Mouse (Mus musculus) neural tube, embryonic 13.5 days (tissue): ENCODE data around the gene Itfg1. TPM values are rescaled to one million over a fixed set of nuclear protein-coding genes. Genes with fewer than 3 reads are reported as not detected.
A peak's percentile ranks its signal among the peaks of the same experiment; 100 is the strongest.
"Not testable (repeated sequence)": the region's sequence is repeated elsewhere in the genome, so short reads cannot be mapped to it uniquely, and the experiment has no call there.

ENCODE experiments used
- ATAC-seq: fragments of 200-750 bp; cut with Nextera tagmentation; 2 replicates; pipeline ENCODE4 v1.8.0; 2017; ENCODE audit warnings: low read depth, mild to moderate bottlenecking, moderate TSS enrichment, moderate library complexity
- H3K27ac ChIP-seq: fragments of 300-500 bp; sonication (generic); replicated peaks from 2 replicates; pipeline ENCODE4 v1.5.1; 2015; ENCODE audit warnings: moderate library complexity, mild to moderate bottlenecking, inconsistent platforms
- H3K27me3 ChIP-seq: fragments of 300-500 bp; sonication (generic); 2 replicates; pipeline ENCODE4 v1.6.1; 2015; ENCODE audit warnings: mild to moderate bottlenecking, inconsistent platforms
- H3K36me3 ChIP-seq: fragments of 300-500 bp; sonication (generic); 2 replicates; pipeline ENCODE4 v1.6.1; 2015; ENCODE audit warnings: mild to moderate bottlenecking, inconsistent platforms
- H3K4me1 ChIP-seq: fragments of 300-500 bp; sonication (generic); replicated peaks from 2 replicates; pipeline ENCODE4 v1.6.1; 2015; ENCODE audit warnings: inconsistent platforms
- H3K4me2 ChIP-seq: fragments of 300-500 bp; sonication (generic); 2 replicates; pipeline ENCODE4 v1.6.1; 2015; ENCODE audit warnings: inconsistent platforms, mild to moderate bottlenecking, moderate library complexity
- H3K4me3 ChIP-seq: fragments of 300-500 bp; sonication (generic); 2 replicates; pipeline ENCODE4 v1.5.1; 2015; ENCODE audit warnings: mild to moderate bottlenecking, inconsistent platforms
- H3K9ac ChIP-seq: fragments of 300-500 bp; sonication (generic); 2 replicates; pipeline ENCODE4 v1.6.1; 2015; ENCODE audit warnings: moderate library complexity, mild to moderate bottlenecking, inconsistent platforms
- H3K9me3 ChIP-seq: fragments of 300-500 bp; sonication (generic); 2 replicates; pipeline ENCODE4 v1.6.1; 2016; ENCODE audit warnings: inconsistent platforms
- WGBS: fragments of 180-500 bp; shearing (Covaris S2); methylation state at CpG from one replicate; pipeline ENCODE4 v1.1.7; 2015; 5-methylcytosine and 5-hydroxymethylcytosine counted together
- polyA plus RNA-seq: library from polyadenylated mRNA; unstranded; fragments of >200 nt; fragmentation: Nextera tagmentation; extraction: Ambion mirVana; gene quantifications from 2 replicates; pipeline ENCODE4 v1.2.1, GENCODE M21; 2015

The Itfg1 gene
- polyA plus RNA-seq, 1 experiment from 2014 or later = 170 TPM

GRCm38 (mm10) chr8:85839916-85840656 lies 635 bp downstream of the Itfg1 start:
- H3K4me3 ChIP-seq = peak overlapping the region; percentile 66
- ATAC-seq = no peak; the same call in 1 of the 2 replicates
- 2% methylated on average over 21 of the region's 21 CpGs for WGBS
- peak overlapping the region; percentile 94 for H3K9ac ChIP-seq
- peaks cover 18% of the 10 kb centered on the region for H3K36me3 ChIP-seq
- H3K27ac ChIP-seq = peak overlapping the region; percentile 95
- no peaks in the 10 kb centered on the region for H3K27me3 ChIP-seq
- peak overlapping the region; percentile 91 for H3K4me2 ChIP-seq
- no peaks in the 10 kb centered on the region for H3K9me3 ChIP-seq
- H3K4me1 ChIP-seq = peaks cover 19% of the 10 kb centered on the region

- Histone ChIP-seq H3K4me3 (no peak overlapping the region), H3K4me1 (no peaks in the 10 kb centered on the region)
- ATAC-seq = no peak
Measured at GRCm38 (mm10) chr8:85813621-85814020, 27.1 kb downstream of the Itfg1 start.

GRCm38 (mm10) chr8:85801408-85801807 lies 39.3 kb downstream of the Itfg1 start:
- H3K9me3 ChIP-seq = no peaks in the 10 kb centered on the region

More at GRCm38 (mm10) chr8:85813621-85814020, 27.1 kb downstream of the Itfg1 start:
- H3K36me3 ChIP-seq = peaks cover 11% of the 10 kb centered on the region
- H3K27me3 ChIP-seq = no peaks in the 10 kb centered on the region
- no peak overlapping the region for H3K4me2 ChIP-seq
- no peak overlapping the region for H3K9ac ChIP-seq
- H3K9me3 ChIP-seq = no peaks in the 10 kb centered on the region
- no peak overlapping the region for H3K27ac ChIP-seq

GRCm38 (mm10) chr8:85800164-85800563 lies 40.6 kb downstream of the Itfg1 start:
- H3K27me3 ChIP-seq = no peaks in the 10 kb centered on the region
- H3K4me2 ChIP-seq = no peak overlapping the region
- H3K9me3 ChIP-seq = no peaks in the 10 kb centered on the region
- no peak overlapping the region for H3K4me3 ChIP-seq
- WGBS = 93% methylated on average over 1 of the region's 1 CpGs
- no peak overlapping the region for H3K9ac ChIP-seq
- no peak for ATAC-seq
- H3K4me1 ChIP-seq = no peaks in the 10 kb centered on the region
- H3K36me3 ChIP-seq = peaks cover 17% of the 10 kb centered on the region
- H3K27ac ChIP-seq = no peak overlapping the region

More at GRCm38 (mm10) chr8:85801408-85801807, 39.3 kb downstream of the Itfg1 start:
- Histone ChIP-seq H3K36me3 (peaks cover 17% of the 10 kb centered on the region), H3K9ac (no peak overlapping the region), H3K27me3 (no peaks in the 10 kb centered on the region), H3K4me3 (no peak overlapping the region), H3K4me2 (no peak overlapping the region), H3K27ac (no peak overlapping the region), H3K4me1 (no peaks in the 10 kb centered on the region)
- 86% methylated on average over 1 of the region's 1 CpGs for WGBS
- ATAC-seq = no peak

- not testable (repeated sequence) for H3K4me1 ChIP-seq, H3K9me3 ChIP-seq, H3K9ac ChIP-seq, H3K27me3 ChIP-seq, H3K4me3 ChIP-seq, ATAC-seq, H3K27ac ChIP-seq, H3K4me2 ChIP-seq
- WGBS = 98% methylated on average over 1 of the region's 1 CpGs
- peaks cover 28% of the 10 kb centered on the region for H3K36me3 ChIP-seq
Measured at GRCm38 (mm10) chr8:85796392-85796791, 44.3 kb downstream of the Itfg1 start.

GRCm38 (mm10) chr8:85788341-85788740 lies 52.4 kb downstream of the Itfg1 start:
- ATAC-seq = no peak
- H3K4me2 ChIP-seq = no peak overlapping the region
- H3K4me1 ChIP-seq = no peaks in the 10 kb centered on the region
- H3K36me3 ChIP-seq = peaks cover 6% of the 10 kb centered on the region
- 83% methylated on average over 3 of the region's 3 CpGs for WGBS
- no peak overlapping the region for H3K4me3 ChIP-seq
- H3K9ac ChIP-seq = no peak overlapping the region
- no peaks in the 10 kb centered on the region for H3K9me3 ChIP-seq
- H3K27ac ChIP-seq = no peak overlapping the region
- no peaks in the 10 kb centered on the region for H3K27me3 ChIP-seq

GRCm38 (mm10) chr8:85787909-85788308 lies 52.8 kb downstream of the Itfg1 start:
- Histone ChIP-seq H3K9me3 (no peaks in the 10 kb centered on the region), H3K4me2 (no peak overlapping the region), H3K9ac (no peak overlapping the region), H3K27me3 (no peaks in the 10 kb centered on the region), H3K27ac (no peak overlapping the region), H3K4me1 (no peaks in the 10 kb centered on the region), H3K4me3 (no peak overlapping the region), H3K36me3 (peaks cover 2% of the 10 kb centered on the region)
- ATAC-seq = no peak
- WGBS = 83% methylated on average over 4 of the region's 4 CpGs

GRCm38 (mm10) chr8:85785506-85785905 lies 55.2 kb downstream of the Itfg1 start:
- no peak for ATAC-seq
- no peaks in the 10 kb centered on the region for H3K9me3 ChIP-seq
- no peaks in the 10 kb centered on the region for H3K27me3 ChIP-seq
- H3K27ac ChIP-seq = no peak overlapping the region
- H3K4me3 ChIP-seq = no peak overlapping the region
- 78% methylated on average over 1 of the region's 1 CpGs for WGBS
- no peak overlapping the region for H3K9ac ChIP-seq
- H3K4me2 ChIP-seq = no peak overlapping the region
- H3K4me1 ChIP-seq = no peaks in the 10 kb centered on the region
- no peaks in the 10 kb centered on the region for H3K36me3 ChIP-seq

GRCm38 (mm10) chr8:85783871-85784270 lies 56.9 kb downstream of the Itfg1 start:
- H3K27ac ChIP-seq = no peak overlapping the region
- WGBS = 98% methylated on average over 1 of the region's 1 CpGs
- no peaks in the 10 kb centered on the region for H3K27me3 ChIP-seq
- no peak overlapping the region for H3K9ac ChIP-seq
- no peak overlapping the region for H3K4me3 ChIP-seq
- H3K9me3 ChIP-seq = no peaks in the 10 kb centered on the region
- H3K36me3 ChIP-seq = no peaks in the 10 kb centered on the region
- ATAC-seq = no peak
- no peak overlapping the region for H3K4me2 ChIP-seq
- H3K4me1 ChIP-seq = no peaks in the 10 kb centered on the region

- Histone ChIP-seq H3K9me3 (no peaks in the 10 kb centered on the region), H3K27me3 (no peaks in the 10 kb centered on the region), H3K9ac (no peak overlapping the region), H3K36me3 (peaks cover 10% of the 10 kb centered on the region; the same call in 1 of the 2 replicates), H3K4me2 (no peak overlapping the region), H3K4me1 (no peaks in the 10 kb centered on the region), H3K4me3 (no peak overlapping the region), H3K27ac (no peak overlapping the region)
- ATAC-seq = no peak
- 61% methylated on average over 3 of the region's 3 CpGs for WGBS
Measured at GRCm38 (mm10) chr8:85780091-85780490, 60.6 kb downstream of the Itfg1 start.

- Histone ChIP-seq H3K9ac (no peak overlapping the region), H3K4me1 (no peaks in the 10 kb centered on the region), H3K4me3 (no peak overlapping the region), H3K9me3 (no peaks in the 10 kb centered on the region), H3K4me2 (no peak overlapping the region), H3K27ac (no peak overlapping the region), H3K27me3 (no peaks in the 10 kb centered on the region), H3K36me3 (no peaks in the 10 kb centered on the region)
- WGBS = 96% methylated on average over 2 of the region's 2 CpGs
- no peak for ATAC-seq
Measured at GRCm38 (mm10) chr8:85745053-85745452, 95.7 kb downstream of the Itfg1 start.

GRCm38 (mm10) chr8:85730545-85730944 lies 110.2 kb downstream of the Itfg1 start:
- Histone ChIP-seq H3K27ac (no peak overlapping the region), H3K9ac (no peak overlapping the region), H3K4me3 (no peak overlapping the region), H3K4me1 (no peaks in the 10 kb centered on the region), H3K4me2 (no peak overlapping the region), H3K27me3 (no peaks in the 10 kb centered on the region), H3K36me3 (peaks cover 31% of the 10 kb centered on the region), H3K9me3 (no peaks in the 10 kb centered on the region)
- WGBS = 95% methylated on average over 3 of the region's 3 CpGs
- no peak for ATAC-seq

- Histone ChIP-seq H3K9me3 (no peaks in the 10 kb centered on the region), H3K27ac (no peak overlapping the region), H3K4me1 (no peaks in the 10 kb centered on the region), H3K27me3 (no peaks in the 10 kb centered on the region), H3K36me3 (peaks cover 20% of the 10 kb centered on the region; the same call in 1 of the 2 replicates), H3K4me3 (no peak overlapping the region), H3K4me2 (no peak overlapping the region), H3K9ac (no peak overlapping the region)
- no peak for ATAC-seq
- 87% methylated on average over 5 of the region's 5 CpGs for WGBS
Measured at GRCm38 (mm10) chr8:85717271-85717670, 123.5 kb downstream of the Itfg1 start.
